Mouse (Mus musculus) heart, adult 2 months (tissue): Measurements from ENCODE around the gene Inca1.

Source experiments
- CTCF ChIP-seq: fragments of 200-600 bp; IDR thresholded peaks from 2 replicates; pipeline ENCODE4 v1.8.1; 2022; ENCODE audit warnings: antibody characterized with exemption, mild to moderate bottlenecking, moderate library complexity
- POLR2A ChIP-seq: fragments of 200-500 bp; IDR thresholded peaks from 2 replicates; pipeline ENCODE4 v1.6.1; 2011; ENCODE audit warnings: mild to moderate bottlenecking, low read depth, low read length, control low read depth; ENCODE audit not compliant: insufficient read depth

- TF ChIP-seq POLR2A (no peak), CTCF (no peak)
Measured at GRCm38 (mm10) chr11:70689578-70689977, 10.4 kb downstream of the Inca1 start.
